Mouse (Mus musculus): ENCODE measurements around the gene Hfe2.
A peak's percentile ranks its signal among the peaks of the same experiment; 100 is the strongest.
"Not testable (repeated sequence)": the region's sequence is repeated elsewhere in the genome, so short reads cannot be mapped to it uniquely, and the experiment has no call there.

Gene Hfe2

GRCm38 (mm10) chr3:96496216-96496615 is 28.8 kb upstream of the Hfe2 start:
- no peak for DNase-seq (ENCODE audit: low spot score in 2 of 2)

- not testable (repeated sequence) for DNase-seq (ENCODE audit: low spot score in 2 of 2)
Measured at GRCm38 (mm10) chr3:96496620-96497275, 28.2 kb upstream of the Hfe2 start.

GRCm38 (mm10) chr3:96497451-96498028 is 27.4 kb upstream of the Hfe2 start:
- peak; percentile 44 to 90 for DNase-seq (ENCODE audit: low spot score in 2 of 2)

- no peak for DNase-seq (ENCODE audit: low spot score in 2 of 2)
Measured at GRCm38 (mm10) chr3:96498476-96499245, 26.3 kb upstream of the Hfe2 start.

GRCm38 (mm10) chr3:96499481-96500288 is 25.3 kb upstream of the Hfe2 start:
- DNase-seq (ENCODE audit: low spot score in 2 of 2) = peak; percentile 64 to 91

- DNase-seq (ENCODE audit: low spot score in 2 of 2) = peak; percentile 87 to 99
Measured at GRCm38 (mm10) chr3:96500289-96500621, 24.7 kb upstream of the Hfe2 start.

- DNase-seq (ENCODE audit: low spot score in 2 of 2) = peak; percentile 77 to 93
Measured at GRCm38 (mm10) chr3:96500691-96501265, 24.2 kb upstream of the Hfe2 start.

- peak in 1 of 2 experiments; percentile 92 for DNase-seq (ENCODE audit: low spot score in 2 of 2)
Measured at GRCm38 (mm10) chr3:96501391-96502115, 23.4 kb upstream of the Hfe2 start.

GRCm38 (mm10) chr3:96502181-96503082 is 22.5 kb upstream of the Hfe2 start:
- no peak for DNase-seq (ENCODE audit: low spot score in 2 of 2)

- peak in 1 of 2 experiments; percentile 79 for DNase-seq (ENCODE audit: low spot score in 2 of 2)
Measured at GRCm38 (mm10) chr3:96503083-96503450, 21.9 kb upstream of the Hfe2 start.

- no peak for DNase-seq (ENCODE audit: low spot score in 2 of 2)
Measured at GRCm38 (mm10) chr3:96503946-96504345, 21.0 kb upstream of the Hfe2 start.

- no peak for DNase-seq (ENCODE audit: low spot score in 2 of 2)
Measured at GRCm38 (mm10) chr3:96504931-96505330, 20.0 kb upstream of the Hfe2 start.

- DNase-seq (ENCODE audit: low spot score in 2 of 2) = no peak
Measured at GRCm38 (mm10) chr3:96506396-96507047, 18.4 kb upstream of the Hfe2 start.

- not testable (repeated sequence) for DNase-seq (ENCODE audit: low spot score in 2 of 2)
Measured at GRCm38 (mm10) chr3:96507966-96508365, 17.0 kb upstream of the Hfe2 start.

GRCm38 (mm10) chr3:96520171-96520570 is 4.8 kb upstream of the Hfe2 start:
- no peak for DNase-seq (ENCODE audit: low spot score in 2 of 2)

GRCm38 (mm10) chr3:96522149-96522548 is 2.8 kb upstream of the Hfe2 start:
- no peak for DNase-seq (ENCODE audit: low spot score in 2 of 2)

- DNase-seq (ENCODE audit: low spot score in 2 of 2) = no peak
Measured at GRCm38 (mm10) chr3:96524028-96524810, 753 bp upstream of the Hfe2 start.

- DNase-seq (ENCODE audit: low spot score in 2 of 2) = no peak
Measured at GRCm38 (mm10) chr3:96526013-96526762, 1.2 kb downstream of the Hfe2 start.
